Mouse (Mus musculus): ENCODE results near the gene Slc15a1.
A peak's percentile ranks its signal among the peaks of the same experiment; 100 is the strongest.
"Not testable (repeated sequence)": the region's sequence is repeated elsewhere in the genome, so short reads cannot be mapped to it uniquely, and the experiment has no call there.

Gene Slc15a1

DNA sequence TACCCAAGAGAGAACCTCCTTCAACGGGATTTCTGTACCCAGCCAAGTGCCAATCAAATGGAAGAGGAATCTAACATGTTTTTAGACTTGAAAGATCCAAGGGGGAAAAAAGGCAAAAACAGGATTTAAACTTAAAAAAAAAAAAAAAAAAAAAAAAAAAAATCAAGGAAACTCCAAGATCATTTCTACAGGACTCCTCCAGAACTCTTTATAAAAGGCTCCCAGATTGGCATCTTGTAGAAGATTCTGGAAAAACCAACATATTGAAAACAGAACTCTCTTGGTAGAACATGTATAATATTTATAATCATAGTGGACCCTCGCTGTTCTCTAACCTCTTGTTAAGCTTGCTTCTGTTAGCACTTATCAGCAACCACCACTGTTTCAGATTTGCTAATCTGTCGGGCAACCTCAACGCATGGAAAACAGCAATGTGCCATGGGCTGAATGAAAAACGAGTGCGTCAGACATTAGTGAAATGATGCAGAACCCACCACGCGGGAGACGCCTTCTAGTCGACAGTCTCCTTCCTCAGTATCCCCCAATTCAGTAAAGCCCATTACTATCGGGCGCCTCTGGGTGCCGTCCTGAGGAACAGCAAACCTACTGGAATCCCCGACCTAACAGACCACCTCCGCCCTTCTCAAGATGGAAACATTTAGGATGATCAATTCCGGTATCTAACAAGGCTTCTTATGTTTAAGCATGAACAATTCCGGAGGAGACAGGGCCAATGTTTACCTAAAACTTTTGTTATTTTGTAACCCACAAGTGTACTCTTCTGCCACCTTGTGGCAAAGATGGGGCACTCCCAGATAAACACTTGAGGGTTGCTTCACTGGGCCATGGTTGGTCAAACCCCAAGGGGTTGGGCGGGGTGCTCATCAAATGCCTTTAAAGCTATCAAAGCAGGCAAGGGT lies 54.3 kb downstream of the Slc15a1 start:
- DNase-seq (ENCODE audit: low spot score in 2 of 2): peak; percentile 64 to 82

DNA sequence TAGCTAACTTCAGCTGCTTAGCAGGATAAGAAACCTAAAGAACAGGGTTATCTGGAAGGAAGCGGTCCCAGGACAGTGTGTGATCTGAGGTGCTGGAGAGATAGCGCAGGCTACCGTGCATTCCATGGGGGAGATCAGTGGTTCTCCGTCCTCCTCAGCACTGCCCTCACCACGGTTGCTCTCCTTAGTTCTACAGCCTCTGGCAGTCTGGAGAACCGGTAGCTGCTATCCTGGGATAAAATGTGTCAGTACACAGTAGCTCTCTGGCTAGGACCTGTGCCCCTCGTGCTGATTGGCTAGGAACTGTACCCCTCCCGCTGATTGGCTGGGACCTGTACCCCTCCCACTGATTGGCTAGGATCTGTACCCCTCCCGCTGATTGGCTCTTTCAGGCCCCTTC lies 58.1 kb downstream of the Slc15a1 start:
- no peak for DNase-seq (ENCODE audit: low spot score in 2 of 2)

DNA sequence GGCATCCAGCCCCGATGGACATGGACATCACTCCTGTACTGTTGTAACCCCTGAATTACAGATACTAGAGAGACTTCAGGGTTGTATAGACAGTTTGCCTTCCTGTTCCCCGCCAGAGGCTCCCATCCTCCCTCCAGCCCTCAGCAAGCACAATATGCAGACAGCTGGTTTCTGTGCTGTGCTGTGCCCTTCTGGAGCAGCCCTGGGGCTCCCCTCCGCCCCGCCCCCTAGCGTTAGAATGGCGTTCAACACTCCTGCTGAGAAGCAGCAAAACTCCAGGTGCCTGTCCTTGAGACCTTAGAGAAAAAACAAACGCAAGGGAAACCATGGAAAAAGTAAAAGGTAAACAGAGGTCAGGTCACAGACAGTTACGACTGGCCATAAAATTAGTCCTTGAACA lies 59.9 kb downstream of the Slc15a1 start:
- peak; percentile 52 to 64 for DNase-seq (ENCODE audit: low spot score in 2 of 2)

GRCm38 (mm10) chr14:121440807-121441206 lies 64.2 kb downstream of the Slc15a1 start:
- no peak for DNase-seq (ENCODE audit: low spot score in 2 of 2)

GRCm38 (mm10) chr14:121437026-121437425 lies 68.0 kb downstream of the Slc15a1 start:
- DNase-seq (ENCODE audit: low spot score in 2 of 2): peak; percentile 16 to 49

DNA sequence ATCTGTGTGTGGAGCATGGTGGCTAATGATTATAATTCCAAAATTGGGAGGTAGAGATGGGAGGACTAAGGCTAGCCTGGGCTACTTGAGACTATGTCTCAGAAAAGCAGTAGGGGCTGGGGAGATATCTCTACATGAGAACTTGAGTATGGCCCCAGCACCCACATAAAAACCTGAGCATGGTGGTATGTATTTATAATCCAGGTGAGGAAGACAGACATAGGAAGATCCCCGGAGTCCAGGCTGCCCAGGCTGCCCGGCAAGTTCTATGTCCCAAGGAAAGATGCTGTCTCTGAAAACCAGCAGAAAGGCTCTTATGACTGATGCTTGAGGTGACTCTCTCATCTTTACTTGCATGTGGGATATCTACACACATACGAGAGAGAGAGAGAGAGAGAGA lies 68.6 kb downstream of the Slc15a1 start:
- no peak for DNase-seq (ENCODE audit: low spot score in 2 of 2)

DNA sequence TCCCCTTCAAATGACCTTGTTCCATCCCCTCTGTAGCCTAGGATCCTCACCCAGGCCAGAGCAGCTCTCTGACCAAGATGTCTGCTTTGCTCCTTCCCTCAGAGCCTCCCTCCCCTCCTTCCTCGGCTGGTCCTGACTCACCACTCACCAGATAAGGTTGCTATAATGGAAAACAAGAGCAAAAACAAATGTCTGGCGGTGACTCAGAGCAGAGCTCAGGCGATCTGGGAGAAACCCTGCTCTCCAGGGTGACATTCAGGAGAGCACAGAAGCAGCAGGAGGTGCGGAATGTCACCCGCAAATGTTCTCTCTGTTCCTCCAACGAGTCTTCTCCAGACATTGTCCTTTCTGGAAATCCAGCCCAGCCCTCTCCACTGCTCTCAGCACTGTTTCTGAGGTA lies 69.3 kb downstream of the Slc15a1 start:
- DNase-seq (ENCODE audit: low spot score in 2 of 2): no peak

DNA sequence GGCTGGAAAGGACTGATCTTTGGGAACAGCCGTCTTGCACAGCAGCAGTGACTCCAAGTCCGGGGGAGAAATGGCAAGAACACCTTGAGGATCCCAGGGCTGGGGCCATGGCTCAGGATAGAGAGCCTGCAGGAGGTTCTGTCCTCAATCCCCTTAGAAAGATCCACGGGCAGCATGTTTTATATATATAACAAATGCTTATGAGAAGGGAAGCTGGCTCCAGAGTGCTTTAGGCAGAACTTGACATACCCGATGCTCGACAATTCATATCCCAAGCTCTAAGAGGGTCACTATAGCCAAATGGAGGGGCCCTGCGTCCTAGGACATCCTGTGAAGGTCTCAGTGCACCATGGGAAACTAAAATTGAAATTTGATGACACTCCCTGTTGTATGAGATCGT lies 73.8 kb downstream of the Slc15a1 start:
- DNase-seq (ENCODE audit: low spot score in 2 of 2): no peak

DNA sequence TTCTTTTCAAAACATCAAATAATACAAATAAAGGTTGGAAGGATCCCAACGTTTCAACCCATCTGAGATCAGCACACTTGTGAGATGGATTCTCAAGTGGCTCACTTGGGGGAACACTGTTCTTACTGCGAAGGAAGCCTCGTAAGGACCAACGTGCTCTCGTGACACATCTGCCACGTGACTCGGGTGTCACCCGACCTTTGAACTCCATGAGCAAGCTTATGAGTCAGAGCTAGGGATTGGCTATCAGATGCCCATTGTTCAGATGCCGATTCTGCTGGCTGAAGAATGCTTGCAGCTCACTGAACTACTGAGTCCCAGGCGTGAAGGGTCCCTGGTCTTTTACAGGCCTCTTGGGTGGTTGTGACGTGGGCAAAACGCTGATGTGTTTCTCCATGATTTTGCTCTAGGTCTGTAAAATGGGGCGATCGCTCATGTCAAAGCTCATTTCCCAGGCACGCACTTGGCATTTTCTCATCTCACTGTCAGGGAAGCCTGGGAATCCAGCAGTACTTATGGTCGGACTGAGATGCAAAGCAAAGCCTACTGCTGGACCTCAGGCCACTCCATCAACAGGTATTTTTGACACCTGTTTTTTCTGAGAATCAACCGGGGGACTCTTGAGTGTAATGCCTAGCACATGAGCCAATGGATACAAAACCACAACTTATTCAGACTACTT lies 75.1 kb downstream of the Slc15a1 start:
- no peak for DNase-seq (ENCODE audit: low spot score in 2 of 2)

DNA sequence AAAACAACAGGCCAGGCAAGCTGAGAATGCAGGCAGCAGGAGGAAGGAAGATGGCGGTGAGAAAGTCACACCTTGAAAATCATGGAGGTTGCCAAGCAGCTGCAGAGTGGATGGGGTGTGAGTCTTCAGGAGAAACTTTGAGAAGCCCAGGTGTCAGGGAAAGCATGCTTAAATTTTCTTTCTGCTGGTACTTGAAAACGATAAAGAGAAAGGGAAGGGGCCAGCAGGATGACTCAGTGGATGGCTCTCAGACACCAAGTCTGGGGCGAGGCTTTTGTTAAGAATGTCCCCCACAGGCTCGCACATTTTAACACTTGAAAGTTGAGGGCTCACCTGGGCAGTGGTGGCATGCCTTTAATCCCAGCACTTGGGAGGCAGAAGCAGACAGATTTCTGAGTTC lies 76.9 kb downstream of the Slc15a1 start:
- no peak for DNase-seq (ENCODE audit: low spot score in 2 of 2)

DNA sequence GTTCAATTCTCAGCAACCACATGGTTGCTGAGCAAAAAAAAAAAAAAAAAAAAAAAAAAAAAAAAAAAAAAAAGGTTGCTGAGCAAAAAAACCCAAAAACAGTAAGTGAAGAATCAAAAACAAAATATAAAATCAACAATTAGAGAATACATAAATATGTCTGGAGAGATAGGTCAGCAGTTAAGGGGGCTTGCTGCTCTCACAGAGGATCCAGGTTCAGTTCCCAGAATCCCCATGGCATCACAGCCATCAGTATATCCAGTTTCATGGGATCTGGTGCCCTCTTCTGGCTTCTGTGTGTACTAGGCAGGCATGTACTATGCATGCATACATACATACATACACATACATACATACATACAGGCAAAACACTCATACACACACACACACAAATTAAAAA lies 78.3 kb downstream of the Slc15a1 start:
- peak in 1 of 2 experiments; percentile 49 for DNase-seq (ENCODE audit: low spot score in 2 of 2)

GRCm38 (mm10) chr14:121425004-121425793 lies 79.9 kb downstream of the Slc15a1 start:
- no peak for DNase-seq (ENCODE audit: low spot score in 2 of 2)

- DNase-seq (ENCODE audit: low spot score in 2 of 2): no peak
Measured at GRCm38 (mm10) chr14:121423341-121423751, 81.7 kb downstream of the Slc15a1 start.

DNA sequence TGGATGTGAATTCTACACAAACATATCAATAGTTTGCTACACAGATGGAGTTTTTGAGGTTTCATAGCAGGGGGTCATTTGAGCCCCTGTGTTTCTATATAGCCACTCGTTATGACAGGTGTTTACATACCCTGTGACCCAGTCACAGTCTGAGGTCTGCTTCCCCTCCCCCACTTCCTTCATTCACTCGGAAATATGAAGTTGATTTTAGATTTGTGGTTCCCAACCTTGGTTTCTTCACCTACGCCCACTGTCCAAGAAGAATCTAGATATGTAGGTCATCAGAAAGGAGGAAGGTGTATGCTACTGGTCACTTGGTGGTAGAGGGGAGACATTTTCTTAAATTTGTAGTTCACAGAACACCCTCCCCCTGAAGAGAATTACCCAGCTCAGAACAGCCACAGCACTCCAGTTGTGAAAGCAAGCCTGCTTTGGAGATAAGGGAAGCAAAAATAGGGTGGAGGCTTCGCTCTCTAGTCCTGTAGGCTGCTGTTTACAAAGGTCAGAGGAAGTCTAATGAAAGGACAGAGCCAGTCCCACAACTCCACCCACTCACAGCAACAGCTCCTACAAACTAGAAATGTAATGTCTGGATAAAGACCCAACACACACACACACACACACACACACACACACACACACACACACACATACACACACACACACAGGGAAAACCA lies 82.2 kb downstream of the Slc15a1 start:
- peak; percentile 68 to 85 for DNase-seq (ENCODE audit: low spot score in 2 of 2)

GRCm38 (mm10) chr14:121422000-121422399 lies 83.1 kb downstream of the Slc15a1 start:
- no peak for DNase-seq (ENCODE audit: low spot score in 2 of 2)

- no peak for DNase-seq (ENCODE audit: low spot score in 2 of 2)
Measured at GRCm38 (mm10) chr14:121417594-121417993, 87.5 kb downstream of the Slc15a1 start.

- DNase-seq (ENCODE audit: low spot score in 2 of 2): peak; percentile 27 to 51
Measured at GRCm38 (mm10) chr14:121416626-121417319, 88.3 kb downstream of the Slc15a1 start.

DNA sequence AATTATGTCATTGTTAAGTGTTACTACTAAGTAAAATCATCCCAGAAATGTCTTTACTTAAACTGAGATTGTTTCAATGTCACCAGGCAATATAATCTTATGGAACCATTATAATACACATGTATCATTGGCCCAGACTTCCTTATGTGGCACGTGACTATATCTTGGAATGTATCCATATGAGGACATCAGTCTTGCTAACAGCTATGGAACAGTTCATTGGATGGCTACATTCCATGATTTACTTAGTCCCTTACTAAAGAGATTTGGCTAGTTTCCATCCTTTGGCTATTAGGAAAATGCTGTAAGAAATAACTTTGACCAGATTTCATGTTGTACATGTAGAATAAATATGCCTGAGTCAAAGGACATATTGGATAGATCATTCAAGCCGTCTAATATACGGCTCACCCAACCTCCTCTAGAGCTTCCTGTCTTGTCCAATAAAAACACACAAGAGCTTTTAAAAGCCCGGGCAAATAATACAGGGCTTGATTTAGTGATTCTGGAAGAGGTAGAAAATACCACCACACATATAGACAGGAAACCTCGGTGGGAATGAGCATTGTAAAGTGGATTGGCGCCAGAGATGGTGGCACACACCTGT lies 90.3 kb downstream of the Slc15a1 start:
- no peak for DNase-seq (ENCODE audit: low spot score in 2 of 2)

GRCm38 (mm10) chr14:121413726-121414125 lies 91.3 kb downstream of the Slc15a1 start:
- DNase-seq (ENCODE audit: low spot score in 2 of 2): not testable (repeated sequence)

All from natural killer cell, adult 2 months (primary cell).